Mouse (Mus musculus) neural tube, embryonic 13.5 days (tissue): Measurements from ENCODE around the gene Farp1. TPM values are rescaled to one million over a fixed set of nuclear protein-coding genes. Genes with fewer than 3 reads are reported as not detected.
"Not testable (repeated sequence)": the region's sequence is repeated elsewhere in the genome, so short reads cannot be mapped to it uniquely, and the experiment has no call there.

Experiments used
- ATAC-seq: fragments of 200-750 bp; cut with Nextera tagmentation; 2 replicates; pipeline ENCODE4 v1.8.0; 2017; ENCODE audit warnings: low read depth, mild to moderate bottlenecking, moderate TSS enrichment, moderate library complexity
- H3K27ac ChIP-seq: fragments of 300-500 bp; sonication (generic); replicated peaks from 2 replicates; pipeline ENCODE4 v1.5.1; 2015; ENCODE audit warnings: moderate library complexity, mild to moderate bottlenecking, inconsistent platforms
- H3K27me3 ChIP-seq: fragments of 300-500 bp; sonication (generic); 2 replicates; pipeline ENCODE4 v1.6.1; 2015; ENCODE audit warnings: mild to moderate bottlenecking, inconsistent platforms
- H3K36me3 ChIP-seq: fragments of 300-500 bp; sonication (generic); 2 replicates; pipeline ENCODE4 v1.6.1; 2015; ENCODE audit warnings: mild to moderate bottlenecking, inconsistent platforms
- H3K4me1 ChIP-seq: fragments of 300-500 bp; sonication (generic); replicated peaks from 2 replicates; pipeline ENCODE4 v1.6.1; 2015; ENCODE audit warnings: inconsistent platforms
- H3K4me2 ChIP-seq: fragments of 300-500 bp; sonication (generic); 2 replicates; pipeline ENCODE4 v1.6.1; 2015; ENCODE audit warnings: inconsistent platforms, mild to moderate bottlenecking, moderate library complexity
- H3K4me3 ChIP-seq: fragments of 300-500 bp; sonication (generic); 2 replicates; pipeline ENCODE4 v1.5.1; 2015; ENCODE audit warnings: mild to moderate bottlenecking, inconsistent platforms
- H3K9ac ChIP-seq: fragments of 300-500 bp; sonication (generic); 2 replicates; pipeline ENCODE4 v1.6.1; 2015; ENCODE audit warnings: moderate library complexity, mild to moderate bottlenecking, inconsistent platforms
- H3K9me3 ChIP-seq: fragments of 300-500 bp; sonication (generic); 2 replicates; pipeline ENCODE4 v1.6.1; 2016; ENCODE audit warnings: inconsistent platforms
- WGBS: fragments of 180-500 bp; shearing (Covaris S2); methylation state at CpG from one replicate; pipeline ENCODE4 v1.1.7; 2015; 5-methylcytosine and 5-hydroxymethylcytosine counted together
- polyA plus RNA-seq: library from polyadenylated mRNA; unstranded; fragments of >200 nt; fragmentation: Nextera tagmentation; extraction: Ambion mirVana; gene quantifications from 2 replicates; pipeline ENCODE4 v1.2.1, GENCODE M21; 2015

Gene Farp1
- polyA plus RNA-seq, 1 experiment from 2014 or later = 21.0 TPM

- Histone ChIP-seq H3K9me3 (no peaks in the 10 kb centered on the region), H3K4me2 (peak overlapping the region; percentile 93), H3K9ac (peak overlapping the region; percentile 94), H3K27me3 (peaks cover 17% of the 10 kb centered on the region), H3K36me3 (no peaks in the 10 kb centered on the region), H3K4me1 (peaks cover 45% of the 10 kb centered on the region), H3K4me3 (peak overlapping the region; percentile 89), H3K27ac (peak overlapping the region; percentile 85)
- ATAC-seq = peak; percentile 72
- under 1% methylated on average over 81 of the region's 100 CpGs for WGBS
Measured at GRCm38 (mm10) chr14:121035663-121036473, 868 bp downstream of the Farp1 start.

- Histone ChIP-seq H3K4me3 (peak overlapping the region; percentile 89), H3K36me3 (no peaks in the 10 kb centered on the region), H3K9ac (peak overlapping the region; percentile 94), H3K27me3 (peaks cover 17% of the 10 kb centered on the region), H3K4me2 (peak overlapping the region; percentile 93), H3K9me3 (no peaks in the 10 kb centered on the region), H3K27ac (peak overlapping the region; percentile 85), H3K4me1 (peaks cover 45% of the 10 kb centered on the region)
- ATAC-seq = no peak
- 3% methylated on average over 19 of the region's 19 CpGs for WGBS
Measured at GRCm38 (mm10) chr14:121036612-121037221, 1.7 kb downstream of the Farp1 start.

- peak overlapping the region; percentile 89 for H3K4me3 ChIP-seq
- ATAC-seq = no peak
- H3K27me3 ChIP-seq = peaks cover 17% of the 10 kb centered on the region
- H3K9ac ChIP-seq = peak overlapping the region; percentile 94
- WGBS = 27% methylated on average over 7 of the region's 7 CpGs
- H3K4me1 ChIP-seq = peaks cover 45% of the 10 kb centered on the region
- H3K9me3 ChIP-seq = no peaks in the 10 kb centered on the region
- peak overlapping the region; percentile 85; the same call in 1 of the 2 replicates for H3K27ac ChIP-seq
- peak overlapping the region; percentile 93 for H3K4me2 ChIP-seq
- H3K36me3 ChIP-seq = no peaks in the 10 kb centered on the region
Measured at GRCm38 (mm10) chr14:121037276-121037675, 2.3 kb downstream of the Farp1 start.

- peaks cover 45% of the 10 kb centered on the region for H3K4me1 ChIP-seq
Measured at GRCm38 (mm10) chr14:121038676-121039075, 3.7 kb downstream of the Farp1 start.

GRCm38 (mm10) chr14:121044145-121044544, 9.1 kb downstream of the Farp1 start:
- Histone ChIP-seq H3K4me3 (no peak overlapping the region), H3K36me3 (no peaks in the 10 kb centered on the region), H3K27ac (no peak overlapping the region), H3K4me2 (no peak overlapping the region), H3K9me3 (peaks cover 4% of the 10 kb centered on the region), H3K4me1 (peaks cover 18% of the 10 kb centered on the region), H3K27me3 (no peaks in the 10 kb centered on the region), H3K9ac (no peak overlapping the region)
- 85% methylated on average over 3 of the region's 3 CpGs for WGBS
- no peak for ATAC-seq

More at GRCm38 (mm10) chr14:121038676-121039075, 3.7 kb downstream of the Farp1 start:
- no peak overlapping the region for H3K4me3 ChIP-seq
- no peak for ATAC-seq
- H3K4me2 ChIP-seq = peak overlapping the region; percentile 93
- no peak overlapping the region for H3K9ac ChIP-seq
- no peak overlapping the region for H3K27ac ChIP-seq
- no peaks in the 10 kb centered on the region for H3K36me3 ChIP-seq
- 48% methylated on average over 5 of the region's 5 CpGs for WGBS
- no peaks in the 10 kb centered on the region for H3K9me3 ChIP-seq
- H3K27me3 ChIP-seq = peaks cover 10% of the 10 kb centered on the region

GRCm38 (mm10) chr14:121046313-121046961, 11.4 kb downstream of the Farp1 start:
- WGBS = 80% methylated on average over 9 of the region's 9 CpGs
- no peaks in the 10 kb centered on the region for H3K36me3 ChIP-seq
- H3K27me3 ChIP-seq = no peaks in the 10 kb centered on the region
- peaks cover 12% of the 10 kb centered on the region for H3K4me1 ChIP-seq
- H3K9ac ChIP-seq = no peak overlapping the region
- no peak overlapping the region for H3K4me3 ChIP-seq
- no peak overlapping the region for H3K27ac ChIP-seq
- H3K9me3 ChIP-seq = peaks cover 4% of the 10 kb centered on the region
- no peak for ATAC-seq
- no peak overlapping the region for H3K4me2 ChIP-seq

- 88% methylated on average over 6 of the region's 6 CpGs for WGBS
- Histone ChIP-seq H3K4me1 (peaks cover 16% of the 10 kb centered on the region), H3K9me3 (peaks cover 4% of the 10 kb centered on the region), H3K4me3 (no peak overlapping the region), H3K27ac (no peak overlapping the region), H3K4me2 (no peak overlapping the region), H3K9ac (no peak overlapping the region), H3K27me3 (no peaks in the 10 kb centered on the region), H3K36me3 (no peaks in the 10 kb centered on the region)
- ATAC-seq = no peak
Measured at GRCm38 (mm10) chr14:121047780-121048179, 12.8 kb downstream of the Farp1 start.

GRCm38 (mm10) chr14:121051002-121051401, 16.0 kb downstream of the Farp1 start:
- not testable (repeated sequence) for H3K4me3 ChIP-seq, H3K36me3 ChIP-seq, H3K27me3 ChIP-seq, H3K4me2 ChIP-seq, ATAC-seq, H3K27ac ChIP-seq, H3K9ac ChIP-seq, H3K9me3 ChIP-seq
- 87% methylated on average over 3 of the region's 4 CpGs for WGBS
- H3K4me1 ChIP-seq = peaks cover 32% of the 10 kb centered on the region

GRCm38 (mm10) chr14:121053020-121053518, 18.1 kb downstream of the Farp1 start:
- Histone ChIP-seq H3K4me1 (peaks cover 26% of the 10 kb centered on the region), H3K9me3 (no peaks in the 10 kb centered on the region), H3K36me3 (no peaks in the 10 kb centered on the region), H3K4me3 (no peak overlapping the region), H3K9ac (0 out of 2 replicates have a peak overlapping the region, but pooled peaks have one; percentile 5), H3K4me2 (peak overlapping the region; percentile 27; the same call in 1 of the 2 replicates), H3K27me3 (no peaks in the 10 kb centered on the region), H3K27ac (0 out of 2 replicates have a peak overlapping the region, but pooled peaks have one; percentile 19)
- 3% methylated on average over 5 of the region's 5 CpGs for WGBS
- ATAC-seq = peak; percentile 40; the same call in 1 of the 2 replicates

GRCm38 (mm10) chr14:121054062-121054461, 19.1 kb downstream of the Farp1 start:
- no peaks in the 10 kb centered on the region for H3K27me3 ChIP-seq
- ATAC-seq = no peak
- no peaks in the 10 kb centered on the region for H3K9me3 ChIP-seq
- no peak overlapping the region for H3K4me3 ChIP-seq
- no peaks in the 10 kb centered on the region for H3K36me3 ChIP-seq
- no peak overlapping the region for H3K9ac ChIP-seq
- no peak overlapping the region for H3K4me2 ChIP-seq
- 70% methylated on average over 5 of the region's 5 CpGs for WGBS
- peaks cover 29% of the 10 kb centered on the region for H3K4me1 ChIP-seq
- peak overlapping the region; percentile 19; the same call in 1 of the 2 replicates for H3K27ac ChIP-seq

GRCm38 (mm10) chr14:121057750-121058149, 22.8 kb downstream of the Farp1 start:
- no peak overlapping the region for H3K9ac ChIP-seq
- H3K9me3 ChIP-seq = no peaks in the 10 kb centered on the region
- H3K4me2 ChIP-seq = no peak overlapping the region
- WGBS = over 99% methylated on average over 5 of the region's 5 CpGs
- H3K27me3 ChIP-seq = no peaks in the 10 kb centered on the region
- H3K27ac ChIP-seq = no peak overlapping the region
- H3K36me3 ChIP-seq = no peaks in the 10 kb centered on the region
- no peak for ATAC-seq
- H3K4me1 ChIP-seq = peaks cover 53% of the 10 kb centered on the region
- H3K4me3 ChIP-seq = no peak overlapping the region

GRCm38 (mm10) chr14:121058481-121058880, 23.5 kb downstream of the Farp1 start:
- WGBS = 96% methylated on average over 1 of the region's 1 CpGs
- Histone ChIP-seq H3K9me3 (no peaks in the 10 kb centered on the region), H3K27ac (no peak overlapping the region), H3K9ac (no peak overlapping the region), H3K4me2 (no peak overlapping the region), H3K36me3 (no peaks in the 10 kb centered on the region), H3K27me3 (no peaks in the 10 kb centered on the region), H3K4me1 (peaks cover 54% of the 10 kb centered on the region), H3K4me3 (no peak overlapping the region)
- ATAC-seq = no peak
